In the genomic region with DNA sequence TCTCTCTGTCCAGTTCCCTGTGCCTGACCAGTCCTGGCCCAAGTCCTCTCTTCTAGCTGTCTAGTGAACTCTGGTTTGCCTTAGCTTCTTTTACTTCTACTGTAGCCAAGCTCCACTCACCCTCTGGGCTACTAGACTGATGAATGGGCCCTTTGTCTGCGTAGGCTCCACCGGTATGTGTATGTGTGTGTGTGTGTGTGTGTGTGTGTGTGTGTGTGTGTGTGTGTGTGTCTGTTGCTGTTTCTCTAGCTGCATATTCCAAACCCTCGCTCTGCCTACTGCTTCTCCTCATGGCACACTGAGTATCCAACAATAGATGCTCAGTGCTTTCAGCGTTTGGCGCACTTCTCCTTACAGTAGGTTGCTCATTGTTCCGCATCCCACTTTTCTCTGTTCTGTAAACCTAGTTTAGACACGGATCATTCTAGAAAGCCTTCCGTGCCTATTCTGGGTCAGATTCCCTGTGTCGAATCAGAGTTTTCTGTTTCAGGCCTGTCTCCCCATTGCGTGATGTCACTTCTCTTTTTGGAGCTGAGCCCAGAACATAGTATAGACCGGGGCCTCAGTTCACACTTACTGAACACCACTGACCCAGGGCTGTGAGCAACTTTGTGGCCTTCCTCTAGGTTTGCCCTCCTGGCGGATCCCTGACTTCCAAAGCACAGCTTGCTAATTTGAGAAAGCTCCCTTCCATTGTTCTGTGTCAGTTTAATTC, we compare ENCODE assay signal across 10 mouse cellular contexts. TPM values are rescaled to one million over a fixed set of nuclear protein-coding genes. Genes with fewer than 3 reads are reported as not detected.
DNase-seq lines count a peak whose midpoint lies in the region; ATAC-seq lines count a peak whose summit lies in the region.
"Had no signal": no experiment of that assay in that cellular context is flagged by ENCODE, and none has a peak within 500 bp of the region (broad histone marks: within the 10 kb centered on the region; RNA-seq: fewer than 3 reads in every experiment).

No protein-coding gene starts in this region.

- no peak overlapping the region for H3K4me2 ChIP-seq in hindbrain, embryonic 11.5 days (replicated peaks; ENCODE audit: low read depth, low read length)

- H3K27ac ChIP-seq in hindbrain, embryonic 11.5 days (ENCODE audit: low read depth, low read length): 0 out of 2 replicates have a peak overlapping the region, but pooled peaks have one; percentile 30

- no peak overlapping the region for H3K4me3 ChIP-seq in hindbrain, embryonic 11.5 days (ENCODE audit: low read depth, low read length)

- no peaks in the 10 kb centered on the region for H3K4me1 ChIP-seq in hindbrain, embryonic 11.5 days (replicated peaks; ENCODE audit: control insufficient read depth, insufficient read depth, low read length)

- no peaks in the 10 kb centered on the region for H3K27me3 ChIP-seq in hindbrain, embryonic 11.5 days (ENCODE audit: control insufficient read depth, insufficient read depth, low read length)

- H3K9me3 ChIP-seq in hindbrain, embryonic 11.5 days (ENCODE audit: control insufficient read depth, low read length): no peaks in the 10 kb centered on the region

- peak; percentile 28 for DNase-seq in right cerebral cortex, adult 18-20 months
- DNase-seq in right cerebral cortex, postnatal 4 days: no peak
- peak; percentile 49 for DNase-seq in hindbrain, embryonic 11.5 days (ENCODE audit: low spot score)
- DNase-seq in mesoderm, embryonic 11.5 days (ENCODE audit: low read depth, low spot score): peak; percentile 39
- DNase-seq in T-cell, adult 2 months (ENCODE audit: low spot score): no peak
- DNase-seq in ovary, postnatal 14 days (ENCODE audit: low spot score): no peak
- no peak for DNase-seq in lung, postnatal 10 days
- DNase-seq: kidney, postnatal 10 days had no signal

- H3K9ac ChIP-seq in hindbrain, embryonic 11.5 days (ENCODE audit: low read depth, low read length): no peak overlapping the region

- WGBS in hindbrain, embryonic 11.5 days: 74% methylated on average over 12 of the region's 12 CpGs

- no peaks in the 10 kb centered on the region for H3K36me3 ChIP-seq in hindbrain, embryonic 11.5 days (ENCODE audit: control insufficient read depth, insufficient read depth, low read length)

- no peak for ATAC-seq in hindbrain, embryonic 11.5 days (ENCODE audit: low FRiP score)
- no peak for ATAC-seq in megakaryocyte progenitor cell, adult 5-6 weeks (replicated peaks; ENCODE audit: poor library complexity)

RNA-seq across cellular contexts. Expression of gene Plce1, which starts 26.5 kb away (rescaled TPM):
- 6.1 and 6.9 TPM in 2 replicates for polyA plus RNA-seq in hindbrain, embryonic 11.5 days (2014; fragmentation: Nextera tagmentation; extraction: Ambion mirVana)
- total RNA-seq in megakaryocyte progenitor cell, adult 5-6 weeks (2015): not detected in 2 replicates
- 0.08 TPM in 1 of 2 replicates, not detected in the other for total RNA-seq in megakaryocyte progenitor cell, adult 5-6 weeks (2017)
- total RNA-seq: monocyte, adult 5-6 weeks had no signal

Comparison
In these comparisons a context has a peak if more than half of its experiments do, and no peak if none do; other contexts are left out.
1. DNase-seq: peak in right cerebral cortex, adult 18-20 months (single experiment), hindbrain, embryonic 11.5 days (single experiment) and mesoderm, embryonic 11.5 days (single experiment); none in right cerebral cortex, postnatal 4 days (single experiment), T-cell, adult 2 months (single experiment), ovary, postnatal 14 days (single experiment) and lung, postnatal 10 days (single experiment).